In genomic region chr7:3264390-3265022, GRCm38 (mm10) we compare ENCODE assay signal across 11 mouse cellular contexts. TPM values are rescaled to one million over a fixed set of nuclear protein-coding genes. Genes with fewer than 3 reads are reported as not detected.
DNase-seq lines count a peak whose midpoint lies in the region; ATAC-seq lines count a peak whose summit lies in the region.
"Had no signal": no experiment of that assay in that cellular context is flagged by ENCODE, and none has a peak within 500 bp of the region (broad histone marks: within the 10 kb centered on the region; RNA-seq: fewer than 3 reads in every experiment).

No protein-coding gene starts in this region.

- no peak for DNase-seq in kidney, postnatal 36 days
- DNase-seq in limb, embryonic 11.5 days (ENCODE audit: low spot score), result no peak
- no peak for DNase-seq in cerebellum, postnatal 14 days
- no peak for DNase-seq in T-cell, adult 2 months (ENCODE audit: low spot score)
- DNase-seq: cerebellum, adult 18-20 months; right cerebral cortex, postnatal 4 days had no signal

- no peaks in the 10 kb centered on the region for H3K4me1 ChIP-seq in kidney, embryonic 15.5 days
- H3K4me1 ChIP-seq in embryonic facial prominence, embryonic 12.5 days, result no peaks in the 10 kb centered on the region
- H3K4me1 ChIP-seq in limb, embryonic 11.5 days (ENCODE audit: control insufficient read depth, insufficient read depth, low read length), result no peaks in the 10 kb centered on the region
- H3K4me1 ChIP-seq in neural tube, embryonic 15.5 days, result 0 out of 2 replicates have a peak, but pooled peaks cover 3% of the 10 kb centered on the region

- H3K27me3 ChIP-seq in kidney, embryonic 15.5 days, result peaks cover 6% of the 10 kb centered on the region; the same call in 1 of the 2 replicates
- H3K27me3 ChIP-seq in embryonic facial prominence, embryonic 12.5 days, result peaks cover 10% of the 10 kb centered on the region
- H3K27me3 ChIP-seq in limb, embryonic 11.5 days (ENCODE audit: control insufficient read depth, insufficient read depth, low read length), result peaks cover 5% of the 10 kb centered on the region; the same call in 1 of the 2 replicates
- no peaks in the 10 kb centered on the region for H3K27me3 ChIP-seq in neural tube, embryonic 15.5 days (replicated peaks)

- peak overlapping the region; percentile 49 for H3K4me2 ChIP-seq in kidney, embryonic 15.5 days
- peak overlapping the region; percentile 6; the same call in 1 of the 2 replicates for H3K4me2 ChIP-seq in embryonic facial prominence, embryonic 12.5 days (replicated peaks)
- H3K4me2 ChIP-seq in limb, embryonic 11.5 days (ENCODE audit: low read depth, severe bottlenecking), result no peak overlapping the region; the same call in 1 of the 2 replicates
- peak overlapping the region; percentile 27 for H3K4me2 ChIP-seq in neural tube, embryonic 15.5 days

- no peaks in the 10 kb centered on the region for H3K36me3 ChIP-seq in kidney, embryonic 15.5 days
- no peaks in the 10 kb centered on the region for H3K36me3 ChIP-seq in embryonic facial prominence, embryonic 12.5 days
- no peaks in the 10 kb centered on the region for H3K36me3 ChIP-seq in limb, embryonic 11.5 days (ENCODE audit: control insufficient read depth, insufficient read depth, low read length)
- no peaks in the 10 kb centered on the region for H3K36me3 ChIP-seq in neural tube, embryonic 15.5 days

- ATAC-seq in kidney, embryonic 15.5 days (replicated peaks; ENCODE audit: low FRiP score), result no peak
- ATAC-seq in embryonic facial prominence, embryonic 12.5 days (ENCODE audit: insufficient number of reproducible peaks, insufficient read depth, low FRiP score, low TSS enrichment), result no peak
- no peak for ATAC-seq in limb, embryonic 11.5 days (ENCODE audit: insufficient number of reproducible peaks, low FRiP score, low TSS enrichment, low read depth)
- ATAC-seq in neural tube, embryonic 15.5 days (ENCODE audit: low FRiP score), result no peak
- no peak for ATAC-seq in megakaryocyte-erythroid progenitor cell, adult 5-6 weeks (replicated peaks; ENCODE audit: low FRiP score, low TSS enrichment, poor library complexity, severe bottlenecking)

- no peak overlapping the region for H3K9ac ChIP-seq in kidney, embryonic 15.5 days
- no peak overlapping the region for H3K9ac ChIP-seq in embryonic facial prominence, embryonic 12.5 days
- no peak overlapping the region for H3K9ac ChIP-seq in limb, embryonic 11.5 days (ENCODE audit: low read length)
- H3K9ac ChIP-seq in neural tube, embryonic 15.5 days (replicated peaks), result no peak overlapping the region

- 31% methylated on average over 22 of the region's 22 CpGs for WGBS in kidney, embryonic 15.5 days
- 35% methylated on average over 22 of the region's 22 CpGs for WGBS in embryonic facial prominence, embryonic 12.5 days
- WGBS in limb, embryonic 11.5 days, result 30% methylated on average over 22 of the region's 22 CpGs
- WGBS in neural tube, embryonic 15.5 days, result 38% methylated on average over 22 of the region's 22 CpGs

- no peak overlapping the region for H3K27ac ChIP-seq in kidney, embryonic 15.5 days
- no peak overlapping the region for H3K27ac ChIP-seq in embryonic facial prominence, embryonic 12.5 days
- H3K27ac ChIP-seq in limb, embryonic 11.5 days (replicated peaks; ENCODE audit: low read depth, low read length), result no peak overlapping the region
- H3K27ac ChIP-seq in neural tube, embryonic 15.5 days (replicated peaks), result no peak overlapping the region

- H3K4me3 ChIP-seq in kidney, embryonic 15.5 days (replicated peaks), result no peak overlapping the region; the same call in 1 of the 2 replicates
- H3K4me3 ChIP-seq in embryonic facial prominence, embryonic 12.5 days, result no peak overlapping the region
- H3K4me3 ChIP-seq in limb, embryonic 11.5 days (ENCODE audit: low read depth, low read length), result peak overlapping the region; percentile 14; the same call in 1 of the 2 replicates
- no peak overlapping the region for H3K4me3 ChIP-seq in neural tube, embryonic 15.5 days (replicated peaks)

- H3K9me3 ChIP-seq in kidney, embryonic 15.5 days (replicated peaks), result no peaks in the 10 kb centered on the region
- no peaks in the 10 kb centered on the region for H3K9me3 ChIP-seq in embryonic facial prominence, embryonic 12.5 days
- H3K9me3 ChIP-seq in limb, embryonic 11.5 days (ENCODE audit: control insufficient read depth, low read length), result no peaks in the 10 kb centered on the region
- no peaks in the 10 kb centered on the region for H3K9me3 ChIP-seq in neural tube, embryonic 15.5 days (replicated peaks)

RNA-seq across cellular contexts. Expression of gene Nlrp12, which starts 15.0 kb away (rescaled TPM):
- polyA plus RNA-seq in kidney, embryonic 15.5 days (2015; fragmentation: Nextera tagmentation; extraction: Ambion mirVana), result 0.03 TPM in 2 replicates
- polyA plus RNA-seq in embryonic facial prominence, embryonic 12.5 days (2016; fragmentation: Nextera tagmentation; extraction: Ambion mirVana), result 0.03 TPM in 1 of 2 replicates, not detected in the other
- polyA plus RNA-seq in limb, embryonic 11.5 days (2014; fragmentation: Nextera tagmentation; extraction: Ambion mirVana), result not detected in 2 replicates
- not detected in 2 replicates for polyA plus RNA-seq in neural tube, embryonic 15.5 days (2015; fragmentation: Nextera tagmentation; extraction: Ambion mirVana)
- total RNA-seq in megakaryocyte-erythroid progenitor cell, adult 5-6 weeks (2014; fragmentation: Nextera tagmentation), result not detected in 2 replicates
- total RNA-seq in megakaryocyte-erythroid progenitor cell, adult 5-6 weeks (2017), result not detected in 2 replicates
- total RNA-seq: left cerebral cortex, postnatal 36 days had no signal

RNA-seq across cellular contexts. Expression of gene Myadm, which starts 24.4 kb away (rescaled TPM):
- 78.3 and 93.8 TPM in 2 replicates for polyA plus RNA-seq in kidney, embryonic 15.5 days (2015; fragmentation: Nextera tagmentation; extraction: Ambion mirVana)
- polyA plus RNA-seq in embryonic facial prominence, embryonic 12.5 days (2016; fragmentation: Nextera tagmentation; extraction: Ambion mirVana), result 34.4 and 38.0 TPM in 2 replicates
- 37.7 and 40.2 TPM in 2 replicates for polyA plus RNA-seq in limb, embryonic 11.5 days (2014; fragmentation: Nextera tagmentation; extraction: Ambion mirVana)
- 43.9 and 58.7 TPM in 2 replicates for polyA plus RNA-seq in neural tube, embryonic 15.5 days (2015; fragmentation: Nextera tagmentation; extraction: Ambion mirVana)
- total RNA-seq in megakaryocyte-erythroid progenitor cell, adult 5-6 weeks (2014; fragmentation: Nextera tagmentation), result 1.2 TPM in 1 of 2 replicates, not detected in the other
- 0.61 and 2.4 TPM in 2 replicates for total RNA-seq in megakaryocyte-erythroid progenitor cell, adult 5-6 weeks (2017)

RNA-seq across cellular contexts. Expression of gene Prkcg, which starts 24.5 kb away (rescaled TPM):
- polyA plus RNA-seq in kidney, embryonic 15.5 days (2015; fragmentation: Nextera tagmentation; extraction: Ambion mirVana), result 0.06 and 0.27 TPM in 2 replicates
- 0.12 and 0.19 TPM in 2 replicates for polyA plus RNA-seq in embryonic facial prominence, embryonic 12.5 days (2016; fragmentation: Nextera tagmentation; extraction: Ambion mirVana)
- polyA plus RNA-seq in limb, embryonic 11.5 days (2014; fragmentation: Nextera tagmentation; extraction: Ambion mirVana), result 0.07 and 0.12 TPM in 2 replicates
- polyA plus RNA-seq in neural tube, embryonic 15.5 days (2015; fragmentation: Nextera tagmentation; extraction: Ambion mirVana), result 1.3 and 1.4 TPM in 2 replicates
- total RNA-seq in megakaryocyte-erythroid progenitor cell, adult 5-6 weeks (2014; fragmentation: Nextera tagmentation), result not detected in 2 replicates
- not detected in 2 replicates for total RNA-seq in megakaryocyte-erythroid progenitor cell, adult 5-6 weeks (2017)
